8 mouse cellular contexts compared by ENCODE assay signal in the genomic region with DNA sequence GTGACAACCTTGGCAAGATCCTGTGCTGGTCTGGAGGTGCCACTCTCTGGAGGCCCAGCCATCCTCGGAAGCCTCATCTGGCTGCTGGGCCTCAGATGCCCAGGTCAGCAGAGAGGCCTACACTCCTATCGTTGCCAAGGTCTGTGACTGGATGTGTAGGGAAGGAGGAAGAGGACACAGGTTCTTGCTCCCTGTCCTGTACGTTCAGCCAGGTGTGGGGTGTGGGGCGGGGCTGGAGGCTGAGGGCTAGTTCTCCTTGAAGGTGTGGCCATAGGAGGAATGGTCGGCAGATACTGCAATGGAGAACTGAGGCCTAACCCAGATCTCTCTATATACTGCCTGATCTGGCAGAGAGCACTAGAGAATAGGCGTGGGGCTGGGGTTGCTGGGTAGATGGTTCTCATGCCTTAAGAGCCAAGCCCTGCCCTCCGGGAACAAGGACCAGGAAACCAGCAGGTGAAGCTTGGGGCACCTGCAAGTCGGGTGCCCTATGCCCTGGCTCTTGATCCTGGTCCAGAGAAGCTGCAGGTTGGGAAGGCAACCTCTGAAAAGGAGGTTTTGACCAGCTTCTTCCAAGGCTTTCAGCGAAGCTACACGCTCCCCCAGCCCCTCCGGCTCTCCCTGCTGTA.
DNase-seq lines count a peak whose midpoint lies in the region; ATAC-seq and TF ChIP-seq lines count a peak whose summit lies in the region.

No protein-coding gene starts in this region.

- H3K4me3 ChIP-seq in heart, embryonic 10.5 days = peak overlapping the region; percentile 42
- no peak overlapping the region for H3K4me3 ChIP-seq in cortical plate, adult 2 months (ENCODE audit: insufficient read depth, low read length)
- peak overlapping the region; percentile 25 for H3K4me3 ChIP-seq in liver, embryonic 16.5 days (ENCODE audit: low read depth, low read length)

- no peak for TF ChIP-seq CTCF in cortical plate, adult 2 months (IDR thresholded peaks at IDR 0.05; ENCODE audit: extremely low read depth, insufficient read depth, low read length)

- no peak for DNase-seq in heart, embryonic 10.5 days (ENCODE audit: low spot score)
- DNase-seq in heart, postnatal 25 days (ENCODE audit: low spot score) = no peak
- DNase-seq in kidney, adult 9 months = peak; percentile 50
- DNase-seq in thymus, postnatal 0 days (ENCODE audit: low spot score) = no peak
- no peak for DNase-seq in gastrocnemius, adult 8-10 months (ENCODE audit: low spot score in 2 of 2)

- 72% methylated on average over 11 of the region's 11 CpGs for WGBS in heart, embryonic 10.5 days
- 65% methylated on average over 11 of the region's 11 CpGs for WGBS in liver, embryonic 16.5 days (ENCODE audit: insufficient replicate concordance)

- H3K4me1 ChIP-seq in heart, embryonic 10.5 days = peaks cover 100% of the 10 kb centered on the region
- peaks cover 43% of the 10 kb centered on the region for H3K4me1 ChIP-seq in cortical plate, adult 2 months (ENCODE audit: control insufficient read depth, insufficient read depth, low read length)
- peaks cover 28% of the 10 kb centered on the region for H3K4me1 ChIP-seq in liver, embryonic 16.5 days (ENCODE audit: control insufficient read depth, low read depth, low read length)

- peak overlapping the region; percentile 28 for H3K9ac ChIP-seq in liver, embryonic 16.5 days (ENCODE audit: low read depth, low read length)

- no peak for ATAC-seq in liver, embryonic 16.5 days (ENCODE audit: low read depth)
- ATAC-seq in megakaryocyte-erythroid progenitor cell, adult 5-6 weeks (replicated peaks; ENCODE audit: low FRiP score, low TSS enrichment, poor library complexity, severe bottlenecking) = no peak

- no peaks in the 10 kb centered on the region for H3K36me3 ChIP-seq in heart, embryonic 10.5 days
- H3K36me3 ChIP-seq in liver, embryonic 16.5 days (ENCODE audit: control insufficient read depth, insufficient read depth) = no peaks in the 10 kb centered on the region

- peak overlapping the region; percentile 82 for H3K27ac ChIP-seq in heart, embryonic 10.5 days
- peak overlapping the region; percentile 9; the same call in 1 of the 2 replicates for H3K27ac ChIP-seq in cortical plate, adult 2 months (ENCODE audit: insufficient read depth, low read length)
- H3K27ac ChIP-seq in liver, embryonic 16.5 days (ENCODE audit: low read length) = 0 out of 2 replicates have a peak overlapping the region, but pooled peaks have one; percentile 20

- no peaks in the 10 kb centered on the region for H3K27me3 ChIP-seq in heart, embryonic 10.5 days (ENCODE audit: insufficient read depth, poor library complexity, severe bottlenecking)
- H3K27me3 ChIP-seq in liver, embryonic 16.5 days (ENCODE audit: control insufficient read depth, insufficient read depth, low read depth, low read length) = no peaks in the 10 kb centered on the region

- peak overlapping the region; percentile 43; the same call in 1 of the 2 replicates for H3K4me2 ChIP-seq in liver, embryonic 16.5 days (ENCODE audit: low read depth, low read length)

- no peaks in the 10 kb centered on the region for H3K9me3 ChIP-seq in heart, embryonic 10.5 days
- no peaks in the 10 kb centered on the region for H3K9me3 ChIP-seq in liver, embryonic 16.5 days (replicated peaks; ENCODE audit: control insufficient read depth, low read length)

- TF ChIP-seq POLR2A in cortical plate, adult 2 months (IDR thresholded peaks at IDR 0.05; ENCODE audit: extremely low read depth, insufficient read depth, low read length) = no peak

- intact Hi-C loops in heart, postnatal 25 days (cut with DNase I) = loop anchor here (2.0 kb wide), 1 partner anchor 18 kb away; no protein-coding TSS in a partner anchor

Comparison
In these comparisons a context has a peak if more than half of its experiments do, and no peak if none do; other contexts are left out.
1. H3K27ac ChIP-seq: peak in every context shown above with its lines; median percentile 82 in heart, embryonic 10.5 days; 20 in liver, embryonic 16.5 days; 9 in cortical plate, adult 2 months.